Mouse (Mus musculus) megakaryocyte, embryonic 14.5 days (primary cell): ENCODE results near the gene A630010A05Rik. TPM values are rescaled to one million over a fixed set of nuclear protein-coding genes. Genes with fewer than 3 reads are reported as not detected.
"Not testable (repeated sequence)": the region's sequence is repeated elsewhere in the genome, so short reads cannot be mapped to it uniquely, and the experiment has no call there.

ENCODE experiments used
- H3K27me3 ChIP-seq: replicated peaks from 2 replicates; pipeline ENCODE3; 2012; ENCODE audit warnings: inconsistent platforms
- H3K36me3 ChIP-seq: replicated peaks from 2 replicates; pipeline ENCODE3; 2012; ENCODE audit warnings: low read length, inconsistent platforms, mixed read lengths
- H3K4me1 ChIP-seq: 2 replicates; pipeline ENCODE4 v1.6.1; 2012; ENCODE audit warnings: inconsistent platforms
- H3K4me3 ChIP-seq: replicated peaks from 2 replicates; pipeline ENCODE3; 2012; ENCODE audit warnings: moderate library complexity, mild to moderate bottlenecking, inconsistent platforms
- H3K9me3 ChIP-seq: 2 replicates; pipeline ENCODE4 v1.6.1; 2012; ENCODE audit warnings: inconsistent platforms
- FLI1 ChIP-seq: IDR thresholded peaks from 2 replicates; pipeline ENCODE4 v1.6.1; 2012; ENCODE audit warnings: low read length, inconsistent platforms, mixed read lengths
- GATA1 ChIP-seq: IDR thresholded peaks from 3 replicates; pipeline ENCODE4 v1.6.1; 2012; ENCODE audit warnings: mixed read lengths, low read length, inconsistent platforms, borderline replicate concordance
- polyA plus RNA-seq: library from polyadenylated mRNA; stranded (reverse); fragments of >175 nt; gene quantifications from 2 replicates; pipeline ENCODE4 v1.2.3, GENCODE M21; 2012; ENCODE audit warnings: low replicate concordance; ENCODE audit not compliant: insufficient read depth

A630010A05Rik gene
- polyA plus RNA-seq, result not detected in 2 replicates

GRCm38 (mm10) chr16:14562017-14562416, at the start of gene A630010A05Rik:
A630010A05Rik (plus strand) TSS chr16:14562317.
- no peaks in the 10 kb centered on the region for H3K4me1 ChIP-seq
- H3K27me3 ChIP-seq, result no peaks in the 10 kb centered on the region
- TF ChIP-seq GATA1 (no peak), FLI1 (no peak)
- H3K36me3 ChIP-seq, result no peaks in the 10 kb centered on the region
- no peak within 1 kb of the TSS for H3K4me3 ChIP-seq
- no peaks in the 10 kb centered on the region for H3K9me3 ChIP-seq

GRCm38 (mm10) chr16:14535766-14536165, 26.4 kb upstream of the A630010A05Rik start:
- Histone ChIP-seq H3K27me3 (peaks cover 2% of the 10 kb centered on the region), H3K4me3 (no peak overlapping the region), H3K4me1 (no peaks in the 10 kb centered on the region), H3K36me3 (no peaks in the 10 kb centered on the region), H3K9me3 (no peaks in the 10 kb centered on the region)
- no peak for TF ChIP-seq GATA1
- no peak for TF ChIP-seq FLI1

GRCm38 (mm10) chr16:14557191-14557590, 4.9 kb upstream of the A630010A05Rik start:
- not testable (repeated sequence) for H3K27me3 ChIP-seq, H3K9me3 ChIP-seq, H3K4me3 ChIP-seq, H3K36me3 ChIP-seq, H3K4me1 ChIP-seq

Other genes with a start within 250 kb of the A630010A05Rik start
- 5.5 and 17.8 TPM in 2 replicates for gene Fopnl, start 244.9 kb upstream of the A630010A05Rik start, polyA plus RNA-seq
- 2.0 and 5.1 TPM in 2 replicates for gene Abcc1, start 200.8 kb upstream of the A630010A05Rik start, polyA plus RNA-seq